Mouse (Mus musculus) kidney, embryonic 14.5 days (tissue): ENCODE results near the gene Nr2f2. TPM values are rescaled to one million over a fixed set of nuclear protein-coding genes. Genes with fewer than 3 reads are reported as not detected.

Experiments used
- ATAC-seq: fragments of 200-750 bp; cut with Nextera tagmentation; 2 replicates; pipeline ENCODE4 v1.8.0; 2017; ENCODE audit warnings: moderate number of reproducible peaks, mild to moderate bottlenecking, moderate TSS enrichment, moderate library complexity; ENCODE audit not compliant: low FRiP score, low TSS enrichment
- H3K27ac ChIP-seq: fragments of 300-500 bp; sonication (generic); 2 replicates; pipeline ENCODE4 v1.5.1; 2014; ENCODE audit warnings: low read depth, mild to moderate bottlenecking, low read length, moderate library complexity, mixed read lengths
- H3K27me3 ChIP-seq: fragments of 300-500 bp; sonication (generic); 2 replicates; pipeline ENCODE4 v1.6.1; 2014; ENCODE audit warnings: mild to moderate bottlenecking, low read length; ENCODE audit not compliant: control insufficient read depth, insufficient read depth
- H3K36me3 ChIP-seq: fragments of 300-500 bp; sonication (generic); 2 replicates; pipeline ENCODE4 v1.6.1; 2014; ENCODE audit warnings: low read length, mixed read lengths; ENCODE audit not compliant: control insufficient read depth, insufficient read depth
- H3K4me1 ChIP-seq: fragments of 300-500 bp; sonication (generic); 2 replicates; pipeline ENCODE4 v1.6.1; 2014; ENCODE audit warnings: low read length, mixed read lengths; ENCODE audit not compliant: control insufficient read depth, insufficient read depth
- H3K4me2 ChIP-seq: fragments of 300-500 bp; sonication (generic); replicated peaks from 2 replicates; pipeline ENCODE4 v1.6.1; 2014; ENCODE audit warnings: low read depth, mild to moderate bottlenecking, low read length
- H3K4me3 ChIP-seq: fragments of 300-500 bp; sonication (generic); 2 replicates; pipeline ENCODE4 v1.5.1; 2014; ENCODE audit warnings: mild to moderate bottlenecking, low read length
- H3K9ac ChIP-seq: fragments of 300-500 bp; sonication (generic); 2 replicates; pipeline ENCODE4 v1.6.1; 2014; ENCODE audit warnings: low read depth, mild to moderate bottlenecking, low read length, moderate library complexity
- H3K9me3 ChIP-seq: fragments of 300-500 bp; sonication (generic); 2 replicates; pipeline ENCODE4 v1.6.1; 2016; ENCODE audit warnings: low read length; ENCODE audit not compliant: control insufficient read depth
- WGBS: fragments of 180-500 bp; shearing (Covaris S2); extraction: QIAGEN DNeasy Blood & Tissue Kit; methylation state at CpG from one replicate; pipeline ENCODE4 v1.1.7; 2014; 5-methylcytosine and 5-hydroxymethylcytosine counted together
- polyA plus RNA-seq: library from polyadenylated mRNA; unstranded; fragments of >200 nt; fragmentation: Nextera tagmentation; extraction: Ambion mirVana; gene quantifications from 2 replicates; pipeline ENCODE4 v1.2.1, GENCODE M21; 2014

Gene Nr2f2
- polyA plus RNA-seq = 310 and 320 TPM in 2 replicates

- H3K27ac ChIP-seq = peak within 1 kb of the TSS; percentile 97
- peak within 1 kb of the TSS; percentile 100 for H3K9ac ChIP-seq
- under 1% methylated on average over 16 of the region's 16 CpGs for WGBS
- H3K9me3 ChIP-seq = no peaks in the 10 kb centered on the region
- peak within 1 kb of the TSS; percentile 79 for H3K4me2 ChIP-seq
- H3K4me1 ChIP-seq = peaks cover 14% of the 10 kb centered on the region
- H3K36me3 ChIP-seq = no peaks in the 10 kb centered on the region
- ATAC-seq = no peak
- H3K4me3 ChIP-seq = peak within 1 kb of the TSS; percentile 96
- H3K27me3 ChIP-seq = peaks cover 3% of the 10 kb centered on the region
Measured at GRCm38 (mm10) chr7:70365941-70366807, at the start of gene Nr2f2. Gene Nr2f2, minus strand, starts transcription at chr7:70366735.

- Histone ChIP-seq H3K4me3 (no peak overlapping the region), H3K27me3 (no peaks in the 10 kb centered on the region), H3K27ac (no peak overlapping the region), H3K4me2 (no peak overlapping the region), H3K36me3 (peaks cover 36% of the 10 kb centered on the region), H3K9ac (no peak overlapping the region), H3K4me1 (no peaks in the 10 kb centered on the region), H3K9me3 (no peaks in the 10 kb centered on the region)
- 89% methylated on average over 4 of the region's 4 CpGs for WGBS
- ATAC-seq = no peak
Measured at GRCm38 (mm10) chr7:70414461-70414860, 47.9 kb upstream of the Nr2f2 start.

- 78% methylated on average over 4 of the region's 4 CpGs for WGBS
- no peak overlapping the region for H3K4me3 ChIP-seq
- H3K4me2 ChIP-seq = no peak overlapping the region
- no peaks in the 10 kb centered on the region for H3K9me3 ChIP-seq
- no peak for ATAC-seq
- H3K27me3 ChIP-seq = no peaks in the 10 kb centered on the region
- H3K27ac ChIP-seq = no peak overlapping the region
- H3K4me1 ChIP-seq = no peaks in the 10 kb centered on the region
- peaks cover 40% of the 10 kb centered on the region for H3K36me3 ChIP-seq
- H3K9ac ChIP-seq = no peak overlapping the region
Measured at GRCm38 (mm10) chr7:70413646-70414045, 47.1 kb upstream of the Nr2f2 start.

GRCm38 (mm10) chr7:70412900-70413299, 46.4 kb upstream of the Nr2f2 start:
- no peaks in the 10 kb centered on the region for H3K9me3 ChIP-seq
- H3K27ac ChIP-seq = no peak overlapping the region
- no peak overlapping the region for H3K4me3 ChIP-seq
- H3K4me2 ChIP-seq = no peak overlapping the region
- no peak for ATAC-seq
- H3K36me3 ChIP-seq = peaks cover 40% of the 10 kb centered on the region
- no peaks in the 10 kb centered on the region for H3K27me3 ChIP-seq
- 88% methylated on average over 7 of the region's 7 CpGs for WGBS
- H3K4me1 ChIP-seq = no peaks in the 10 kb centered on the region
- no peak overlapping the region for H3K9ac ChIP-seq

- Histone ChIP-seq H3K9me3 (no peaks in the 10 kb centered on the region), H3K36me3 (peaks cover 50% of the 10 kb centered on the region), H3K4me2 (no peak overlapping the region), H3K27ac (no peak overlapping the region), H3K27me3 (no peaks in the 10 kb centered on the region), H3K4me1 (peaks cover 12% of the 10 kb centered on the region; the same call in 1 of the 2 replicates), H3K9ac (no peak overlapping the region), H3K4me3 (no peak overlapping the region)
- no peak for ATAC-seq
- WGBS = 35% methylated on average over 3 of the region's 3 CpGs
Measured at GRCm38 (mm10) chr7:70410350-70410749, 43.8 kb upstream of the Nr2f2 start.

- Histone ChIP-seq H3K4me1 (peaks cover 13% of the 10 kb centered on the region; the same call in 1 of the 2 replicates), H3K27me3 (no peaks in the 10 kb centered on the region), H3K4me3 (no peak overlapping the region), H3K36me3 (peaks cover 48% of the 10 kb centered on the region), H3K4me2 (no peak overlapping the region), H3K9ac (no peak overlapping the region), H3K27ac (no peak overlapping the region), H3K9me3 (no peaks in the 10 kb centered on the region)
- WGBS = 65% methylated on average over 11 of the region's 11 CpGs
- ATAC-seq = no peak
Measured at GRCm38 (mm10) chr7:70409890-70410289, 43.4 kb upstream of the Nr2f2 start.

GRCm38 (mm10) chr7:70408814-70409213, 42.3 kb upstream of the Nr2f2 start:
- 74% methylated on average over 3 of the region's 3 CpGs for WGBS
- peaks cover 55% of the 10 kb centered on the region for H3K36me3 ChIP-seq
- no peaks in the 10 kb centered on the region for H3K27me3 ChIP-seq
- H3K4me2 ChIP-seq = no peak overlapping the region
- H3K9me3 ChIP-seq = no peaks in the 10 kb centered on the region
- H3K4me3 ChIP-seq = no peak overlapping the region
- no peak overlapping the region for H3K9ac ChIP-seq
- H3K27ac ChIP-seq = no peak overlapping the region
- no peak for ATAC-seq
- peaks cover 13% of the 10 kb centered on the region; the same call in 1 of the 2 replicates for H3K4me1 ChIP-seq

- H3K4me3 ChIP-seq = no peak overlapping the region
- no peaks in the 10 kb centered on the region for H3K27me3 ChIP-seq
- peaks cover 56% of the 10 kb centered on the region for H3K36me3 ChIP-seq
- no peaks in the 10 kb centered on the region for H3K9me3 ChIP-seq
- H3K4me2 ChIP-seq = no peak overlapping the region
- H3K9ac ChIP-seq = no peak overlapping the region
- 60% methylated on average over 11 of the region's 11 CpGs for WGBS
- peaks cover 13% of the 10 kb centered on the region; the same call in 1 of the 2 replicates for H3K4me1 ChIP-seq
- H3K27ac ChIP-seq = peak overlapping the region; percentile 30; the same call in 1 of the 2 replicates
- ATAC-seq = no peak; the same call in 1 of the 2 replicates
Measured at GRCm38 (mm10) chr7:70407123-70407522, 40.6 kb upstream of the Nr2f2 start.

GRCm38 (mm10) chr7:70406527-70406926, 40.0 kb upstream of the Nr2f2 start:
- H3K27ac ChIP-seq = no peak overlapping the region
- ATAC-seq = no peak
- no peak overlapping the region for H3K9ac ChIP-seq
- WGBS = 88% methylated on average over 11 of the region's 11 CpGs
- H3K4me1 ChIP-seq = peaks cover 13% of the 10 kb centered on the region; the same call in 1 of the 2 replicates
- H3K4me3 ChIP-seq = no peak overlapping the region
- peaks cover 55% of the 10 kb centered on the region for H3K36me3 ChIP-seq
- H3K27me3 ChIP-seq = no peaks in the 10 kb centered on the region
- no peak overlapping the region for H3K4me2 ChIP-seq
- H3K9me3 ChIP-seq = no peaks in the 10 kb centered on the region
